Mouse (Mus musculus): ENCODE results near the gene Sntg2. TPM values are rescaled to one million over a fixed set of nuclear protein-coding genes. Genes with fewer than 3 reads are reported as not detected.

The Sntg2 gene
- 1 to 10 TPM; 2.8 to 3.8 TPM for total RNA-seq (2021)
- long read RNA-seq, experiment 1, partial matches to known transcripts, result 0 of 1 reads
- long read RNA-seq, experiment 1, other reads (novel, unspliced or antisense), result 1 of 1 reads
- long read RNA-seq, experiment 2, partial matches to known transcripts, result 0 of 4 reads
- long read RNA-seq, experiment 2, other reads (novel, unspliced or antisense), result 4 of 4 reads

- DNase-seq (ENCODE audit: low spot score in 2 of 2), result peak; percentile 55 to 67
Measured at GRCm38 (mm10) chr12:30372933-30373501, at the start of gene Sntg2. Gene Sntg2 (minus strand): TSS chr12:30373375.

GRCm38 (mm10) chr12:30416547-30416946 is 43.4 kb upstream of the Sntg2 start:
- no peak for DNase-seq (ENCODE audit: low spot score in 2 of 2)

GRCm38 (mm10) chr12:30415981-30416380 is 42.8 kb upstream of the Sntg2 start:
- no peak for DNase-seq (ENCODE audit: low spot score in 2 of 2)

DNA sequence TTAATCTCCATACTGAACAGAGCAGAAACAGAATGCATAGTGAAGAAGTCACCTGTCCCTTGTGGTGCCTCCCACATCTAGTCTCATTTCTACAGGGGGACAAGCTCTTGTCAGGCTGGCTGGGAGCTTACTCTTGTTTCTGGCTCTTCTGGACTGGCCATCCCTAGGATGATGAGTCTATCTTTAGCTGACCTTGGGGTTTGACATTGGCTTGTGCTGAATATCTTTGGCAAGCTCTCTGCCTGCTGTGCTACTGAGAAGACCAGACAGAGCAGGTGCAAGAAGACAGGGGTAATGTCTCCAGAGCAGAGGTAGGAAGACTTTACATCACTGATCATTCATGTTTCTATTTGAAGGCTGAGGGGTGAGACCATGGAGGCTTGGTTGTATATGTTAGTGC is 29.5 kb upstream of the Sntg2 start:
- no peak for DNase-seq (ENCODE audit: low spot score in 2 of 2)

- DNase-seq (ENCODE audit: low spot score in 2 of 2), result no peak
Measured at GRCm38 (mm10) chr12:30400531-30400930, 27.4 kb upstream of the Sntg2 start.

DNA sequence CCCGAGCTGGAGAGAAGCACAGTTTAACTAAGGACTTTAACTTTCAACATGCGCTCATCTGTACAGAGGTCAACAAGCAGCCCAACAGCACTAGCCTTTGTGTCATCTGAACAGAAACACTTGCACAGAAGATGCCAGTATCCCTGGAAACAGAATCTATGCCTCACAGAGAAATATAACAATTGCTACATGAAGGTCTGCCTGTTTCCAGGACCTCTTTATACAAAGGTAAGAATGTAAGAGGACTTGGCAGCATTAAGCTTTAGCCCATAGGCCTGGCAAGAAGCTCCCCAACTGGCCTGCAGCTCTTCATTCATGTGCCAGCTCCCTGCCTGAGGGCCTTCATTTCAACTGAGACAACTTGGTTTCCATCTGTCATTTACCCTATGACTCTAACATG is 26.9 kb upstream of the Sntg2 start:
- DNase-seq (ENCODE audit: low spot score in 2 of 2), result no peak

GRCm38 (mm10) chr12:30372293-30372692 is 882 bp downstream of the Sntg2 start:
- no peak for DNase-seq (ENCODE audit: low spot score in 2 of 2)

GRCm38 (mm10) chr12:30369786-30370185 is 3.4 kb downstream of the Sntg2 start:
- DNase-seq (ENCODE audit: low spot score in 2 of 2), result peak; percentile 50 to 68

- no peak for DNase-seq (ENCODE audit: low spot score in 2 of 2)
Measured at GRCm38 (mm10) chr12:30369141-30369540, 4.0 kb downstream of the Sntg2 start.

- no peak for DNase-seq (ENCODE audit: low spot score in 2 of 2)
Measured at GRCm38 (mm10) chr12:30362306-30362705, 10.9 kb downstream of the Sntg2 start.

GRCm38 (mm10) chr12:30357666-30358065 is 15.5 kb downstream of the Sntg2 start:
- no peak for DNase-seq (ENCODE audit: low spot score in 2 of 2)

DNA sequence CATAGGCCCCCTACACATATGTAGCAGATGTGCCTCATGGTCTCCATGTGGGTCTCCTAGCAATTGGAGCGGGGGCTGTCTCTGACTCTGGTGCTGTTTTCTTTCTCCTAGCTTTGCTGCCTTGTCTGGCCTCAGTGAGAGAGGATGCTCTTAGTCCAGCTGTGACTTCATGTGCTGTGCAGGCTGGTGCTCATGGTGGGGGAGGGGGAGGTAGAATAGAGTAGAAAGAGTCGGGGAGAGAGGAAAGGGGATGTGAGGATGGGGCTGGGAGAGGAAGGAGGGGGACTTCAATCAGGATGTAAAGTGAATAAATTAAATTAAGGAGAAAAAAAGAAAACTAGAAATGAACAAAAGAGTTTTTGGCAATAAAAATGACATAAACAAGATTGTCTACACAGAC is 20.8 kb downstream of the Sntg2 start:
- no peak for DNase-seq (ENCODE audit: low spot score in 2 of 2)

DNA sequence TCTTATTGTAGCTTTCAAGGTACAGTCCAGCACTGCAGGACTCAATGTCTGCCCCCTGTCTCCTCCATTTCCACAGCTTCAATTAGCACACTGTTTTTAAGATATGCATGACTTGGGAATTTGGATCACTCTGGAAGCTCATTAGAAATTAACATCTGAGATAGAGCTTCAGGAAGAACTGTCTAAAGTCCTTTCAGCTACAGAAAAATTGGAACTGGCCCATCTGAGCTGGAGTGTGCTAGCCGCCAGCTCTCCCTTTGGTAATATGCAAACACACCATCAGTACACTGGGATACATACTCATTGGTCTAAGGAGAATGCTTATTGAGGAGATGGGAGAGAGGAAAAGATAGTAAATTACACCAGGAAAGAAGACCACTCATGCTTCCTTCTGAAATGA is 25.1 kb downstream of the Sntg2 start:
- no peak for DNase-seq (ENCODE audit: low spot score in 2 of 2)

- no peak for DNase-seq (ENCODE audit: low spot score in 2 of 2)
Measured at GRCm38 (mm10) chr12:30347284-30347683, 25.9 kb downstream of the Sntg2 start.

- no peak for DNase-seq (ENCODE audit: low spot score in 2 of 2)
Measured at GRCm38 (mm10) chr12:30344806-30345205, 28.4 kb downstream of the Sntg2 start.

- no peak for DNase-seq (ENCODE audit: low spot score in 2 of 2)
Measured at GRCm38 (mm10) chr12:30336301-30336700, 36.9 kb downstream of the Sntg2 start.

GRCm38 (mm10) chr12:30334502-30334901 is 38.7 kb downstream of the Sntg2 start:
- DNase-seq (ENCODE audit: low spot score in 2 of 2), result no peak

DNA sequence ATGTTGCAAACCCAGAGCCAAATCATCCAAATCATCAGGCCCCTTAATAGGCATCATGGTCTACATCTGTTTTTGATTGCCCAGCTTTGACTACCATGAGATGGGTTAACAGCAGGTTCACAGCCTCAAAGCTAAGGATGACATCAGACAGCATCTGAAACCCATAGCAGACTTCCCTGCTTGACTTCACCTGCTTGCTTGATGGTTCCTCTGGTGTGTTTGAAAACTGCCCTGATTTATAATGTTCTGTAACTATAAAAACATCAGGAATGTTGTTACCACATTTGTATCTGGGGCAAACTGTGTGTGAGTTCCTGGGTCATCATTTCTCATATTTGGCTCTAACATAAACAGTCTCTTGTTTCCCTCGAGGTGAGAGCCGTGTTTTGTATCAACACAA is 55.2 kb downstream of the Sntg2 start:
- DNase-seq (ENCODE audit: low spot score in 2 of 2), result no peak

- DNase-seq (ENCODE audit: low spot score in 2 of 2), result no peak
Measured at GRCm38 (mm10) chr12:30313021-30313420, 60.2 kb downstream of the Sntg2 start.

DNA sequence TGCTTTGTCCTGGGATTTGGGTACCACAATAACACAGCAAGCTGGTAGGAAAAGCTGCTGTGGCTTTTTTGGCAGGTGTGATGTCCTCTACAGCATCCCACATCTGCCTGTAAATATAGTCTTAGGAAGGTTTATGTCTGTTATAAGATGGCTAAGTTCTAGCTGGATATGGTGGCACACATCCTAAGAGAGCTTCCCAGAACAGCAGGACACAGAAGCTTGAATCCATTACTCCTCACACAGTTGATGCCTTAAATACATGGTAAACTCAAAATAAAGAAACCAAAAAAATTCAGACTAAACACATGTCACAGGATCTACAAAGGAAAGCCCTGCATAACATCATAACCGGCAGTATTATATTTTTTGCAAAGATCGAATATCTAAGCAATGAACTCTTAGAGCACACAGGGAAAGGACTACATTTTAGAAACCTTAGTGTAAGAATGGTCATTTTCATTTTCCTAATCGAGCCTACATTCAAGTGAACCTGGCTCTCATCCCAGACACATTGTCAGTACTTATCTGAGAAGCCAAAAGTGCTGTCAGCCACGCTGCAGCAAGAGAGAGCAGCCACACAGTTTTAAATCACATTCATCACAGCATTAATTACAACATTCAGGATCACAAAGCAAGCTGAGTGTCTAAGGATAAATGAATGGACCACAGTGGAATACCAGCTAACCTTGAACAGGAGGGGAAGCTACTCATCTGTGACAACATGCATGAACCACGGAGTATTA is 64.8 kb downstream of the Sntg2 start:
- DNase-seq (ENCODE audit: low spot score in 2 of 2), result no peak

GRCm38 (mm10) chr12:30292724-30293560 is 80.2 kb downstream of the Sntg2 start:
- DNase-seq (ENCODE audit: low spot score in 2 of 2), result no peak

All from adrenal gland, postnatal 4 days (tissue).